Mouse (Mus musculus): Measurements from ENCODE around the gene Ubr2.

DNA sequence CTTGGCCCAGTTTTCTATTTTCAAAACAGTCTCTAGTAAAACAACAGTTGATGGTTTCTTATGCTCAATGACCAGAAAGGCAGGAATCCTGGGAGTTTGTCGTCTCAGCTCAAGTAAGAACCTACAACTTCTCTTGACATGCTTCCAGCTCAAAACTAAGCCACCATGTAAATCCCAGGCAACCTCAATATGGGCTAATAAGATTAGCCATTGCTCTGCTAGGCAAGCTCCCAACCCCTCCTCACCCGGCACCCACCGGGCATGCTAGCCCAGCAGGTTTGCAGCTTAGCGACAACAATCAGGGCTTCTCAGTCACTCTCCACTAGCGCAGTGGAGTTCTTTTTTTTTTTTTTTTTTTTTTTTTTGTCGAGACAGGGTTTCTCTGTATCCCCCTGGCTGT lies 84.2 kb downstream of the Ubr2 start:
- no peak for TF ChIP-seq CTCF (IDR thresholded peaks at IDR 0.05; ENCODE audit: insufficient read depth, low read length)
- TF ChIP-seq POLR2A (IDR thresholded peaks at IDR 0.05; ENCODE audit: borderline replicate concordance, extremely low read depth, low read depth, low read length) = no peak
